Mouse (Mus musculus): ENCODE measurements at regions not wholly inside any gene's neighbourhood (a gene's known extent, or its start where the extent isn't known, plus 50 kb on each side); places are given as distances from the start of the nearest gene placed in this dataset.
A peak's percentile ranks its signal among the peaks of the same experiment; 100 is the strongest.

DNA sequence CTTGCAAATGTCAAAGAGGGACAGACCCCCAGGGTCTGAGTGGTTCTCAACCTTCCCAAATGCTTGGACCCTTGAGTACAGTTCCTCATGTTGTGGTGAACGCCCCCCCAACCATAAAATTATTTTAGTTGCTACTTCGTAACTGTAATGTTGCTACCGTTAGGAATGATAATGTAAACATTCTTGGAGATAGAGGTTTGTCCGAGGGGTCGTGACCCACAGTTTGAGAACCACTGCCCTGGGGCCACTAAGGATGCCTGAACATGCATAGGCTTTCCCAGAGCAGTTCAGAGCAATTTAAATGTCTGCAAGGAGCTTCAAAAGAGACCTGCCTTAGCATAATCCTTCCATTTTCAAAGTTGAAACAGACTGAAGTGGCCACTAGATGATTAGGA, 407.8 kb downstream of the Gm45692 start:
- DNase-seq = no peak

GRCm38 (mm10) chr8:26529921-26530320, 410.6 kb downstream of the Gm45692 start:
- DNase-seq = no peak

DNA sequence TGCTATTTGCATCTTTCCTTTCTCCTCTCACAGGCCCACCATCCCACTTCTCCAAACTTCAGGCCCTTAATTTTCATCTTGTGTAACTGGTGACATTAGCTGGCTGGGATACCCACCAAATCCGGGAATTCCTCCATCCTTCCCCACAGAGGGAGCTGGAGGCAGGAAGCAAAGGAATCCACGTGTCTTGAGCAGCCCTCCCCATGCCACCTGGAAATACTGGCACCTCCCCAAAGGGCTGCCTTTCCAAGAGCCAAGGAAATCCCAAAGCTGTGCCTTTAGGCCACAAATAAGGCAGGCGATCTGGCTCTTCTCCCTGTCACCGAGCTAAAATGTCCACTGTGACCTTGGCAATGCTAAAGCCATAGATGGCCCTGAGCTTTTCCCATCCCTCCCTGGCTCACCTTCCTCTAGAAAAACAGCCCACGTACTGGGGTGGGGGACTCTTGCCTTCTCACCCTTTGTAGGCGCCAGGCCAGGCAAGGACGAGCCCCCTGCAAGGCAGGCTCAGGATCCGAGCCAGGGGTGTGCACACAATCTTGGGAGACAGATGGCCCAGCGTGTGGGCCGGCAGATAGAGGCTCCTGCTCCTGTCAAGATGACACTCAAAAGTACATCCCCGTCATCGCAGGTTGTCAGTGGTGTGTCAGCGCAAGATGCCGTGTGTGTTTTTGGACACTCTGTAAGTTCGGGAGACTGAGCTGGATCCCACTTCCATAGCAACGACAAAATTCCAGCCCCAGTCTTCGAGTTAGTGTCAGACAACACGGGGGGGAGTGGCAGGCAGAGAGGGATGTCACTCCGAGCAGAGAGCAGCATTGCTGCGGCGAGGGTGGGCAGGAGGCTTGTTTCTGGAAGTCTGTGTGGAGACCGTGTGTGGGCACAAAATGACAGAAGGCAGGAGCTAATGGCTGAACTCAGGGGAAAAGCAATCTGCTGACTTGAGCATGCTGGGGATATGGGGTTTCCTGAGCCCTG, 414.4 kb downstream of the Gm45692 start:
- DNase-seq = no peak

GRCm38 (mm10) chr8:26535816-26536215, 416.5 kb downstream of the Gm45692 start:
- no peak for DNase-seq

DNA sequence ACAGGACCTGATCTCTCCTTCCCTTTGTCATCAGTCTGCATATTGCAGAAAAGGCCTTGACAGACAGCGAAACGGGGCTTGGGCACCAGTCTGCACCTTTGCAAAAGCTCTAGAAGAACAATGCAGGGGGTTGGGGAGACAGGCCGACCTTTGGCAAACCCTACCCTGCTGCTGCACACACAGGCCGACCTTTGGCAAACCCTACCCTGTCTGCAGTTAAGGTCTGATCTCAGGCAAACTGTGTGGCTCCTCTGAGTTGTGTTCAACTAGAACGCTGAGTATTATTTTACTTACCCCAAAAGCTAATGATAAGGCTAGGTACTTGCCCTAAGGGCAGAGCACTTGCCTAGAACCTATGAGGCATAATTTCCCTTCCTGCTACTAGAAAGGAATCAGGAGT, 423.4 kb upstream of the Zfp703 start:
- DNase-seq = no peak

GRCm38 (mm10) chr8:26559196-26559595, 417.9 kb upstream of the Zfp703 start:
- no peak for DNase-seq

DNA sequence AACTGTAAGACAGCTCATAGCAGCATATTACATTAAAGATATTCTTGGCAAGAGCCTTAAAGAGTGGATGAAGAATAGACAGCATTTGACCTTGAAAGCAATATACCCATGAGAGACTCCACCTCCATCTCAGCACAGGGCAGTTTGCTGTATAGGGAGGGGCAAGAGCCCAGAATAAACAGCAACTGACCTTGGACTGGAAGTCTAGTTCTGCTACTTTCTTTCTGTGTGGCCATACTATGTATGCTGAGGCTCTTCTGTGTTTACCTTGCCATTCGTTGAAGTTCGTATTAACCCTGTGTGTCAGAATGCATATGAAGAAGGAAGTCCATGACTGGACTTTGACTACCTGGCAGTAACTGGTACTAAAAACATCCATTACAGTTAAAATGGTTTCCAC, 414.0 kb upstream of the Zfp703 start:
- DNase-seq = no peak

DNA sequence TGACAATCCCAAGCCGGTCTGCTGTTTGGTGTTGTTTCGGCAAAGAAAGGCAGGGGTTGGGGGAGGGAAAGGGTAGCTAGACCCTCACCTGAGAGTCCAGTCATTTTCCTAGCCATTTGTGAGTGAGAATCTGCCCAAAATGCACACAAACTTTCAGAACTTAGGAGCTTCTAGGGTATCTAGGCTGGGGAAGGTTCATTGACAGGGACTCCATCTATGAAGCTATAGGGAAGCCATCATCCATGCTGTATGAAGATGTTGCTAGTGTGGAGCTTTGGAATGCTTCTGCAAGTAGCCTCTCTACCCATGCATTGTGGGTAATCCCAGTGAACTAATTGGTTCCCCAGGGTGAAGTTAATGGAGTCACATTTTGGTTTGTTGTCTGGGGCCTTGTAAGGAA, 412.9 kb upstream of the Zfp703 start:
- no peak for DNase-seq

DNA sequence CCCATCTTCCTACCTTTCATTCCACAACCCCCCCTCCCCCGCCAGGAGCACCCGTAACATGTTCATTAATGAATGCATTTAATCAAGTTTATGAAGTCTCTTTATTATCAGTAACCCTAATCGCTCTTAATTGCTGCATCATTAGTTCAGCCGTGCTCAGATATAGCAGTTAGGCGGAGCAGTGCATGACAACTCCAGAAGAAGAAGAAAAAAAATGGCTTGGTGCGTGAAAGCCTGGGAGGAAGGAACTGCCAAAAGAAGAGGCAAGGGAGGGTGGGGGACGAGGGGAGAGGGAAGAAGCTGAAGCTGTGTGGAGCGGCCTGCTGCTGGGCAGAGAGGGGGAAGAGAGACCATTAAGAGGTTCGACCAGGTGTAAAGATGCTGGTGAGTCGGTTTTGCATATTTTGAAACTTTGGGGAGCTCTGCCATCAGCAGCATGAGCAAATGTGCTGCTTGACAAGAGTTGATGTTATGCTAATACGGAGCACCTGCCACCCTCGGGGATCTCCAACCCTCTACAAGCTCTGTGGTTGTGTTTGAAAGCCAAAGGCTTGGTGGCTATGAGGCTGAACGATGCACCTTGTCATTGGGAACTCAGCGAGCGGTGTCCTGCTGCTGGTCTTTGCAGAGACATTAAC, 408.6 kb upstream of the Zfp703 start:
- no peak for DNase-seq

DNA sequence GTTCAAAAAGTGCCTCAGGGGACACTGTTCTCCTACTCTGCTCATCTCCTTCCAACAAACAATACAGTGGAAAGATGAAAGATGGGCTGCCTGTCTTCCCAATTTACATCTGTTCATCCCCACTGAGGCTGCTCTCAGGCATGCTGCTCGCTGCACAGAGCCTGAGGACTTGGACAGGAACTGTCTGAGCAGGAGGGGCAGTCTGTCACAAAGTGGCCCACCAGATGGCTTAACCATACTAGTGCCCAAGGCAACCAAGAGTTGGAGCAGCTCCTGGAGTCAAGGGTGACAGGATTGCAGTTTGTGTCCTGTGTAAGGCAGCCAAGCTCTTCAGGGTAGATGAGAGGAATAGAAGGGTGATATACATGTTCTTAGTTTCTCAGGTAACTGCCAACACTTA, 388.3 kb upstream of the Zfp703 start:
- DNase-seq = no peak

GRCm38 (mm10) chr8:26590591-26591212, 386.4 kb upstream of the Zfp703 start:
- no peak for DNase-seq

DNA sequence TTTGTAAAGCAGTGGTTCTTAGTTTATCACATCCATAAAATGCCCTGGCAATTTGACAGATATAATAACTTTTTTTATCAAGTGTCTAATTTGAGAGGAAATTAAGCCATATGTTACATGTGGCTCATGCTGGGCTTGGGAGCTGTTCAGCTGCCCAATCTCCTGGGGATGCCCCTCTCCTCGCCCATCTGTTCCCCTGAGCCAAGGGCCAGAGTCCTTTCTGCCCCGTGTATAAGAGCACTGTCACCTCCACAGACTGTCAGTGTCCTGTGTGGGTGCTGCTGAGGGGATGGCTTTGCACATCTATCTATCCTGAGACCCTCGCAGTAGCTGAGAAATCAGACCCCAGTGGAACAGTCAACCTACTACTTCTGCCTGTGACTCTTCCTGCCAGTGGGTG, 385.9 kb upstream of the Zfp703 start:
- DNase-seq = no peak

DNA sequence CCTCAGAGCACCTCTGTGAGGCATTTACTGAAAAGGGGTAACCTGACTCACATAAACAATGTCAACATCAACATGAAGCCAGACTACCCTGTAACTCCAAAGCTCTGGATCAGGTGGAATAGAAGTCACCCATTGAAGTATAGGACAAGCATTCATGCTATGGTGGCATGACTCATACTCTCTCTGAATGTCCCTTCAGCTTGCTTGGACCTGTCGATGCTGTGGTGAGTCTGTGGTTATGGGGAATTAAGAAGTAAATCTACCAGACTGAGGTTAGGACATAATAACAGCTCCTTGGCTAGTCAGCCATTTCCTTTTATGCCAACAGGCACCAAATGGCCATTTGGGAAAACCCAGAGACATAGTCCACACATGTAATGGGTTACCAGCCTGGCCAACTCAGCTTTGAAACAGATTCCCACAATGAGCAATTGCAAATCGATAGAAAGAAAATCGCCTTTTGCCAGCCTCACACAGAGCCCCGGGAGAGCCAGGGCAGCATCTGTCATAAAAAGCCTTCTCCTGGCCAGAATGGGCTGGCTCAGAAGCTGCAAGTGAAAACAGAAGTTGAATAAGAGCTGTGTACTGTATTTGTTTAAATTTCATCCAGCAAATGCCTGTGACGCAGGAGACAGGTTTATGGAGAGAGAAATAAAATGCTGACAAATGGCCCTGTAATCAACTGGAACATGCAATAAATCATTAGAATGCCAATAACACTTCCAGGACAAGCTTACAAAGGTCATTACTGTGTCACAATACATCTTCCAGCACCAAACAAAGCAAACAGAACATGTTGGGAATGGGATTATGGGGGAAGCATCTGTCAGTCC, 383.4 kb upstream of the Zfp703 start:
- no peak for DNase-seq

- DNase-seq = no peak
These were observed 382.7 kb upstream of the Zfp703 start for GRCm38 (mm10) chr8:26594369-26594920.

DNA sequence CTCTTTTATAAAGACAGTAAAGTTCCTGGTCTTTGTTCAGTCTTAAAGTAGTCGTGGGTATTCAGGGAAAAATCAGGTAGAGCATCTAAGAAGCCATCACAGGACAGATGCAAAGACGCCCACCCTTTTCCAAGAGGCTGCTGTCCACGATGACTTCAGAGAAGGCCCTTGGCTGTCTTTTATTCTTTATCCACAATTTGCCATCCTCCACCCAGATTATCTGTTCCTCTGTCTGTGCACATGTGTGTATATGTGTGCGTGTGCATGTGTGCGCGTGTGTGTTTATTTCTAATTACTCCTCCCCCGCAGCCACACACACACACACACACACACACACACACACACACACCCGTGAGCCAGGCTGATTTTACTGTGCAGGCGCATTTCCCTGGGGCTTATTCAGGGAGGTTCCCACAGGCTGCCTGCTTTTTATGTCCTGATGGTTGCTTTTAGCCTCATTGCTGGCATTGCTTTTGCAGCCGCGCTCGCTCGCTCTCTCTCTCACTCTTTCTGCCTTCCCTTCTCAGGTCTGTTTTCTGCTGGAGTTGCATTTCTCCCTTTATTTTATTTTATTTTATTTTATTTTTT, 381.6 kb upstream of the Zfp703 start:
- no peak for DNase-seq

GRCm38 (mm10) chr8:26596665-26597362, 380.3 kb upstream of the Zfp703 start:
- DNase-seq = no peak

DNA sequence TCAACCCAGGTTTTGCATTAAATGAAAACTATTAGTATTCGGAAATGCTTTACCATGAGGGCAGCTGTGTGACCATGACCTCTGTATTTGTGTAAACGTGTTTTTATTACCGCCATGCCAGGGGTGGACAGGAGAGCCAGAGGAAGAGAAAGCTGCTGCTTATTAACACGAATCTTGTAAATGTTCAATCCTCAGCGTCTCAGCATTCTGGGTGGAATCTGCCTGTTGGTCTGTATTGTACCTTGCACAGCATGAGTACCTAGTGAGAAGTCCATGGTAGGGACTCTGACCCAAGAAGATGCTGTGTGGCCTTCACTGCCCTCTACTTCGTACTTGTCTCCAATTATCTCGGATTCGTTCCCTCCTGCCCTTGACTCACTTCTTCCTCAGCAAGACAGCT, 378.6 kb upstream of the Zfp703 start:
- DNase-seq = no peak

DNA sequence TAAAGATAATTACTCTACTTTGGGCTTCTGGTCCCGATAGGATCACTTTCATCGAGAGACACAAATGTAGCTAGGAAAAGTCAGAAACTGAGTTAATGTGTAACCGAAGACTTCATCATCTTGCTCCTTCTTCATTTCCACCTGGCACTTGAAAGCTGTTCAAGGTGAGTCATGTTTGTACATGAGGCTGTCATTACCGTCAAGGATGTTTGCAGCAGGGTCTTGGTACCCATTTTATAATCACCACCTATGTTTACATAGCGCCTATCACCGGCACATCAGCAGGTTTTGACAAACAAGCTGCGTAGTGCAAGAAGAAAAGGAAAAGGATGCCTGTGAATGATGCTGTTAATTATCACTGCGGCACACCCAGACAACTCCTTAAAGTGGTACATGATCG, 377.0 kb upstream of the Zfp703 start:
- DNase-seq = no peak

DNA sequence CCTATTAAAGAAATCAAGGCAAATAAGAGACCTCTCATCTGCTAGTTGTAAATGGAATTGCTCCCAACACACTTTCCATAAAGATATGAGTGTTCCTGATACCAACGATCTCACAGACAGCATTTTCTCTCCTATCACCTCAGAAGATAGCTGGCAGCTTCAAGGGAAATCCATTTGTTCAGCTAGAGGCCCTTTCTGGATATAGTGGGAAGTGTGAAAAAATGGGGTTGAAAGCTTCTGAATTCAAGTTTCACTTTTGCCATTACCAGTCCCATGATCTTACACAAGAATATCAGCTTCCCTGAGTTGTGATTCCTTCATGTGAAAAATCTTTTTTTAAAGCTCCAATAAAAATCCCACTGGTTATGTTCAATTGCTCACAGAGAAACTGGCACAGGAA, 369.1 kb upstream of the Zfp703 start:
- no peak for DNase-seq

DNA sequence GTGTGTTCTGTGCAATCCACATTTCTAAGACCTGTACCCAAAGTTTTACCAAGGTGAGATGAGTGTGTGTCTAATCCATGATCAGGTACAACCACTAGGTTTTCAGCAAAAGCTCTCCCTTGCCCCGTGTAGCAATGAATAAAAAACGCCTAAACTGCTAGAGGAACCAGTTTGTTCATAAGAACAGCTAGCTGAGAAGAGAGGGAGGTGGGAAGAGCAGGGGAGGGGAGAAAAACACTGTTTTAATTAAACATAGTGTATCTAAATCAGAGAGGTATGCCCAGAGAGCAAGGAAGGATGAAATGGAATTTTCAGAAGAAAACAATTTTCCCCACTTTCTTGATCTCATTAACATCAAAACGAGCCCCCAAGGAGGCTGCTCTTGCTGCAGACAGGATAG, 368.5 kb upstream of the Zfp703 start:
- no peak for DNase-seq

- DNase-seq = peak; percentile 6 to 9
These were observed 365.0 kb upstream of the Zfp703 start for GRCm38 (mm10) chr8:26612153-26612552.

Measured in B cell, adult 2 months (primary cell).